Mouse (Mus musculus) natural killer cell, adult 2 months (primary cell): ENCODE measurements at regions not wholly inside any gene's neighbourhood (a gene's known extent, or its start where the extent isn't known, plus 50 kb on each side); places are given as distances from the start of the nearest gene placed in this dataset.

Experiments
- DNase-seq, 2 experiments: peaks; one replicate each; pipeline ENCODE4 v3.0.0; 2022; ENCODE audit warnings: low spot score in 2 of 2

- DNase-seq: peak in 1 of 2 experiments; percentile 33
These were observed 93.6 kb upstream of the Trpm1 start for GRCm38 (mm10) chr7:64060051-64060450.

- no peak for DNase-seq
These were observed 95.3 kb upstream of the Trpm1 start for GRCm38 (mm10) chr7:64058282-64058872.

GRCm38 (mm10) chr7:64057873-64058272 lies 95.8 kb upstream of the Trpm1 start:
- DNase-seq: peak in 1 of 2 experiments; percentile 37

GRCm38 (mm10) chr7:64056498-64056897 lies 97.1 kb upstream of the Trpm1 start:
- no peak for DNase-seq

GRCm38 (mm10) chr7:64054996-64055395 lies 98.6 kb upstream of the Trpm1 start:
- DNase-seq: no peak

GRCm38 (mm10) chr7:64053766-64054165 lies 99.9 kb upstream of the Trpm1 start:
- no peak for DNase-seq

GRCm38 (mm10) chr7:64052400-64052799 lies 101.2 kb upstream of the Trpm1 start:
- no peak for DNase-seq

GRCm38 (mm10) chr7:64050826-64051401 lies 102.7 kb upstream of the Trpm1 start:
- peak in 1 of 2 experiments; percentile 25 for DNase-seq

- DNase-seq: no peak
These were observed 103.4 kb upstream of the Trpm1 start for GRCm38 (mm10) chr7:64050246-64050645.

- peak; percentile 38 to 50 for DNase-seq
These were observed 104.3 kb upstream of the Trpm1 start for GRCm38 (mm10) chr7:64049183-64049965.

- DNase-seq: peak; percentile 73 to 82
These were observed 105.0 kb upstream of the Trpm1 start for GRCm38 (mm10) chr7:64048452-64049182.

- DNase-seq: no peak
These were observed 105.8 kb upstream of the Trpm1 start for GRCm38 (mm10) chr7:64047831-64048230.

- DNase-seq: no peak
These were observed 106.6 kb upstream of the Klf13 start for GRCm38 (mm10) chr7:64045292-64045691.

- DNase-seq: peak; percentile 62 to 68
These were observed 104.3 kb upstream of the Klf13 start for GRCm38 (mm10) chr7:64042978-64043377.

GRCm38 (mm10) chr7:64041303-64041702 lies 102.6 kb upstream of the Klf13 start:
- DNase-seq: peak in 1 of 2 experiments; percentile 8

GRCm38 (mm10) chr7:64040026-64040737 lies 101.5 kb upstream of the Klf13 start:
- no peak for DNase-seq

GRCm38 (mm10) chr7:64037701-64038231 lies 99.1 kb upstream of the Klf13 start:
- DNase-seq: peak in 1 of 2 experiments; percentile 52

GRCm38 (mm10) chr7:64036154-64036553 lies 97.4 kb upstream of the Klf13 start:
- no peak for DNase-seq

GRCm38 (mm10) chr7:64035025-64035606 lies 96.4 kb upstream of the Klf13 start:
- DNase-seq: no peak

GRCm38 (mm10) chr7:64034493-64034892 lies 95.8 kb upstream of the Klf13 start:
- no peak for DNase-seq

- no peak for DNase-seq
These were observed 94.7 kb upstream of the Klf13 start for GRCm38 (mm10) chr7:64033388-64033787.
